Mouse (Mus musculus) heart, postnatal 25 days (tissue): ENCODE measurements around the gene Galntl6. TPM values are rescaled to one million over a fixed set of nuclear protein-coding genes. Genes with fewer than 3 reads are reported as not detected.

ENCODE experiments used
- DNase-seq: peaks from one replicate; pipeline ENCODE4 v3.0.0; 2022; ENCODE audit warnings: low spot score
- intact Hi-C: fragments of 180-260 bp; cut with DNase I; formaldehyde crosslinking; loops from one replicate; pipeline ENCODE4 v1.15.1; 2025
- total RNA-seq, 2 experiments: library from RNA; stranded (reverse); gene quantifications; 2 replicates each; pipeline ENCODE4 v1.2.3; 2021

Gene Galntl6
- total RNA-seq, 2 experiments from 2014 or later = not detected

DNA sequence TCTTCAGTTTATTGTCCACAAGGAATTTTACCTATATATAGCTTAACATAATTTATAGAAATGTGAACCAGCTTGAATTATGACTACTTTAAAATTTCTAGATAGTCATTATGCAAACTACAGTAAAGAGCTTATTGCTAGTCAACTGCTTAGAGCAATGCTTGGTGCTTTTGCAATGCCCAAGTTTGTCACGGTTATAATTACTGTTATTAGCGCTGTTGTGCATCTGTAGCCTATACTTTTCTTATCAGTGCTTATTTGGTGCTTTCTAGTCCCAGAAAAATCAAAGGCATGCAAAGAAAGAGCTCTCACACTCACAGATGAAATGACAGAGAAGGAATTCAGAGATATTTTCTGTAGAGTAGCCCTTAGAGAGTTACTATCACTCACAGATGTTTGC is 599.0 kb downstream of the Galntl6 start:
- no peak for DNase-seq
- intact Hi-C loops = no loop called here

DNA sequence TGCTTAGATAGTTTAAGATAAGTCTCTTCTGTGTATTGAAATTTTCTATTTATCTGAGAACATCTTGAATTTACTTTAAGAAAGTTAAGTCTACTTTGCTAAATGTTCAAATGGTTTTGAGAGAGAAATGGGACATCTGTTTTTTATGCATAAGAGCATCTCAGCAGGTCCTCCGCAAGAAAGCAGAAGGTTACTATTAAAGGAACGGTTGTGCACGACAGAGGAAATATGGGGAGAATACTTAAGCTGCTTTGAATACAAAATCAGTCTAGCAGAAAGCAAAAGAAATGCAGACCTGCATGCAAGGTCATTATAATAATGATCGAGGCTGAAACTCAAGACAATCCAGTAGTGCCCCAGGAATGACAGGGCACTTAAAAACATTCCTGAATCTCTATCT is 621.0 kb downstream of the Galntl6 start:
- intact Hi-C loops = no loop called here
- DNase-seq = no peak

DNA sequence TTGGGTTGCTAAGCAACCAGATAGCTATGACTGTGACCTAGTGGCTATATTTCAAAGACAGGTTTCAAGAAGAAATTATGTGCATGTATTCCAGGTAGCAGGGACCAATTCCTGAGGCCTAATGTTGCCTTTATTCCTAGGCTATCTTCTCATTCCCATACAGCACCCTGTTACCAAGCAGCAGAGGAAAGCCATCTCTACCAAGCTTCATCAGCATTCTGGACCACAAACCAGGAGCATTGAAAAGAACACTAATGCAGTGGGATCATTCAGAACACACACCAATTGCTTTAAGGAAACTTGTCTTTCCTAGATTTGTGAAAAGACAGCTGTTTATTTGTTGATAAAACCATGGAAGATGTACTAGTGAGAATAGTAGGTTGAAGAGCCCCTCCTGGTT is 622.4 kb downstream of the Galntl6 start:
- intact Hi-C loops = no loop called here
- no peak for DNase-seq

DNA sequence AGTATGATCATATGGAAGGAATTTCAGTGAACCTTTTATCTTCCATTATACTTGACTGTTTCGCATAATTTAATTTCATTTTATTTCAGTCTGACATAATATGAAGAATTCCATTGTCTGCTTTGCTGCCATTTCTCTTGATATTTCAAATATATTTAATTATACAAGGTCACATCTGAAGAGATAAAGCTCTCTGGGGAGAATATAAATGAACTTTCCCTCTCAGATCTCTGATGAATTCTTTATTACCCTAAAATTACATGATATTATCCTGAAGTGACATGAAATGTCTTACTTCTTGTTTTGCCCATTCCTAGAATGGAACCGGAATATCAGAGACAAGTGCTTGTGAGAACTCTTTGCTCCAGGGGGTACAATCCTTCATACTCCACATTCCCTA is 647.0 kb downstream of the Galntl6 start:
- intact Hi-C loops = no loop called here
- no peak for DNase-seq

DNA sequence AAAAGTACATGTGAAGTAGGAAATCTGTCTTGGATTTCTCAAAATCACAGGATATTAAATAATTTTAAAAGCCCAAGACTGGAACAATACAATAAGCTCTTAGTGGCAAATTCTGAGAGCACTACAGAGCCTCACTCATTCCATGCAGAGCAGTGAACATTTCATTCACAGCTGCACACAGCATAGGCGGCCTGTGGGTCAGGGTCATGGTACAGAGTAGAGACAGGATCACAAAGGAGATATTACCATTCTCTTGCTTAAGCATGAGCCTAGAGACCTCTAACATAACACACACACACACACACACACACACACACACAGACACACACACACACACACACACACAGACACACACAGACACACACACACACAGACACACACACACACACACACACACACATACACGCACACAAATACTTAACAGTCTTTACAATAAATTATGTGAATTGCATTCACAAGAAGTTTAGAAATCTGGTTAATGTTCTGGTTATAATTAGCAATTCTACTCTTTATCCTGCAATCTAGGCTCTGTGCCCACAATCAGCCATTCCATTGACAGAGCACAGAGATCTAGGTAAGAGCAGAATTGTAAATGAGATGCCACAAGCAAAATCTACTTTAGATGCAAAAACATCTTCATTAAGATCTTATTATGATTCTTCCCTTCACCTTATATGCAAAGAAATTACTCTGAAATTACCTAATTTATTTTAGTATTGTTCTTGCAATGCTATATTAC is 653.7 kb downstream of the Galntl6 start:
- DNase-seq = no peak
- intact Hi-C loops = no loop called here

DNA sequence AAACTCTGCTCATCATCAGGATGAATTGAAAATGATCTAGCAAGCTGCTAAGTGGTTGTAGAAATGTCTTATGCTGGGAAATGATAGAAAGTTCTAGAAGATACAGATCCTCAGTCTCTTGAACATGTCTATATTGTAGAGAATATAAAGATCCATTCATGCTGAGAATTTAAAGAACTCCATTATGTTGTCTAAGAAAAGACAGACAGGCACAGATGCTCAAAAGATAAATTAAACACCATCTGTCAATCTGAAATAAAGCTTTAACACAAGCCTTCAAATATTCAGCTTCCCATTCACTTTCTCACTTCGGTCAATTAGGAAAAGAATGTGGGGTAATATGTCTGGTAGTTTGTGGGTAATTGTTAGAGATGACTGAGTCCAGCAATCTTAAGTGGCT is 658.8 kb downstream of the Galntl6 start:
- intact Hi-C loops = no loop called here
- no peak for DNase-seq

DNA sequence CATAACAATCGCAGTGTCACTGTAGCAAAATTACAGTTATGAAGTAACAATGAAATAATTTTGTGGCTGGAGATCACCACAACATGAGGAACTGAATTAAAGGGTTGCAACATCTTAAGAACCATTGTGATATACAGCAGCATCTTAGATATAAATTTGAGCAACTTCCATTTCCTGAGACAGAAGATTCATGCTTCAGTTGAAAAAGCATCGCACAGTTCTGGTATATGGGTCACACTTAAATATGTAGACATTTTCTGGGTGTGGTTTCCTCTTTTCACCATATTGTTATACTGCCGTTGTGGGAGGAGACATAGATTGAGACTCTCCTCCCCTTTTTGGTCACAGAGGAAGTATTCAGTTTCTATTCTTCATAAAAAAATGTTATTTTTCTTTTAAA is 667.6 kb downstream of the Galntl6 start:
- intact Hi-C loops = no loop called here
- no peak for DNase-seq

DNA sequence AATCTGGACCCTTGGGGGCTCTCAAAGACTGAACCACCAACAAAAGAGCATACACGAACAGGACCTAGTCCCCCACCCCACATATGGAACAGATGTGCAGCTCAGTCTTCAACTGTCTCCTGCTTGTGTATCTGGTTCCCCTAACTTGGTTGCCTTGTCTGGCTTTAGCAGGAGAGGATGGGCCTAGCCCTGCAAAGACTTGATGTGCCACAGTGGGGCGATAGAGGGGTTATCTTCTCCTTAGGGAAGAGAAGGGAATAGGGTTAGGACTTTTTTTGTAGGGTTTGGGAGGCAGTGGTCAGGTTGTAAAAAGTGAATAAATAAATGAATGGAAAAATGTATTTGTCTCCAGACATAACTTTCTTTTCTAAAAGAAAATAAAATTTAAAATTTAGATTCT is 678.2 kb downstream of the Galntl6 start:
- intact Hi-C loops = no loop called here
- no peak for DNase-seq

DNA sequence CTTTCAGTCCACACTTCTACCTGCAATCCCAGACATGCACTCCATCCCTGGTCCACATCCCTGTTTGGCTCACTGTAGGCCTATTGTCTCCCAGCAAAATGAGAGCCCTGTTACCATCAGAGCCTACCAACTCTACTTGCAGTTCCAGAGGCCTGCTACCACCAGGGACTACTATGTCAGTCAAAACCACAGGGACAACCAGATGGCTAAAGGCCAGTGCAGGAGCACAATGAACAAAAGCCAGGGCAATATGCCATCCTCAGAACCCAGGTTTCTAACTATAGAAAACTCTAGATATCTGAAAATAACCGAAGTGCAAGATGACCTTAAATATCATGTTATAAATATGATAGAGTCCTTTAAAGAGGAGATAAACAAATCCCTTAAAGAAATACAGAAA is 683.7 kb downstream of the Galntl6 start:
- DNase-seq = no peak
- intact Hi-C loops = no loop called here

DNA sequence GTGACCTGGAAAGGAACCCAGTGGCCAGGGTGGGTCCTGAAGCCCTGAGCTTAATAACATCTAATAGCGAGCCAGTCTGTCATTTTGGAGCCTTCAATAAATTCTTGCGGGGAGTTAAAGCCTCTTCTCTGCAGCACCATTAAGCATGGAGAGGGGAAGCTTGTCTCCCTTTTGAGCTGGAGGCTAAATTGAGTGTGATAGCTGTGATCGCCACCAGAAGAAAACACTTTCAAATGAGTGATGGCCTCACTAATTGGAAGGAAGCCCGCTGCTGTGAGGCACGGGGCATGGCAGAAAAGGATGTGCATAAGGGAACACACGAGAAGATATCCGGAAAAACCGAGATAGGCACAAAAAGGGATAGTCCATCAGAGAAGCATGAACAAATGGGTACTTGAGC is 694.6 kb downstream of the Galntl6 start:
- intact Hi-C loops = no loop called here
- DNase-seq = no peak

DNA sequence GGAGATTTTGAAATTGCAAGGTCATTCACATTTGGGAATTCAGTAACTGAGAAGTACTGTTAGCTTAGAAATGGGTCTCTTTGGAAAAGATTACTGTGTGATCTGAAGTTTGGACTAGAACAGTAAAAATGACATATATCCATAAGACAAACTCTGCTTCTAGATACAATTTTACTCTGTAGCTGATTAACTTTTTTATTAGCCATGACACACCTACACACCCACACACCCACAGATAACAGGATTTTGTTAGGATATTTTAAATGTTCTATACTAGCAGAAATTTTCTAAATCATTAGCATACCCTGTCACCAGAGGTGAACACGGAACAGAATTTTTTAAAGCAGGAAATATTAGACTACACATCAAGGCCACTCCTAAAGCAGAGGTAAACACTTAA is 722.7 kb downstream of the Galntl6 start:
- intact Hi-C loops = no loop called here
- DNase-seq = no peak

DNA sequence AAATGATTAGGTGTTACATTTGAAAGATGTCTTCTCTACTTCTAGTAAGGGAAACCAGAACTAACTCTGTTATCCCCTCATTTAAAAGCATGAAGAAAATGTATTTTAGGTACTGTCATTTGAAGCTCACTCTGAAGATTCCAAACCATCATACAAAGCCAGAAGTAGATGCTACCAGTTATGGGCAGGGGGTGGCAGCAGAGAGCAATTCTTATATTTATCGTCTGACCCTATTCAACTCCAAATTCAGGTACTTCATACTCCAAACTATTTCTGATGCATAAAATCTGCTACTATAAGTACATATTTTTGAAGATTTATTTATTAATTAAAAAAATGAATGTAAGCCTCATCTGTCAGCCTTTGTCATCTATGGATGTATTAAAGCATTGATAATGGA is 765.5 kb downstream of the Galntl6 start:
- intact Hi-C loops = loop anchor here (10.0 kb wide), 1 partner anchor 298 kb away; no protein-coding TSS in a partner anchor

DNA sequence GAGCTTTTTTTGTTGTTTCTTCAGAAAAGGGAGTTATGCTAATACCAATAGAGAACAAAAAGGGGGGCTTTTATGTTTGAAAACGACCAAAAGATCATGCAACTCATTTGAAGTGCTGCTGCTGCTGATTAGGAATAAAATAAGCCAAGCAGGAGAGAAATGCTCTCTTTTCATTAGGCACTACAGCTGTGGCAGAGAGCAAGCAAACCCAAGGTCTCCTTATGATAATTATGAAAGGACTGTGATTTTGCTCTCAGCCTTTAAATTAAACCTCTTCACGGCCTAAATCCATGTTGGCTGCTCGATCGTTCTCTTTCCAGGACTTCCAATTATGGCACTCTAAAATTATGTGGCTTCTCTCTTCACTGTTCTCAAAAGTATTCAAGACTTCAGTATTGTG is 825.7 kb downstream of the Galntl6 start:
- DNase-seq = no peak
- intact Hi-C loops = no loop called here

More for the DNA sequence above, 765.5 kb downstream of the Galntl6 start:
- DNase-seq = no peak

DNA sequence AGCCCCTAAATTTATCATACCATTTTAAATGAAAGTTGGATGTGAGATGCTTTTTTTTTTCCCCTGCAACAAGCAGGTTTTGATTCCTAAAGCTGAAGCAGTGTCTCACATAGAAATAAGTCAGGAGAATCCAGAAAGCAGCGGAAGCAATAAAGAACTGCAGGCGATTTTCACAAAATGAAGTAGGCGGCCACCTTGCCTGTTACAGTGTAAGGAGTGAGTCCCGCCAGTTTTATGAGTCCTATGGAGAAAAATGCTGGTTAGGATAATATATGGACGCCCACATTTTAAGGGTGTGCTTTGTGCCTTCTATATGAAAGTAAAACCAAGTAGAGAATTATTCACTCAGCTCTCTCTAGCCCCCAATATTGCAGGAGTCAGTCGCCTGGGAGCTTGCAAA is 827.5 kb downstream of the Galntl6 start:
- DNase-seq = no peak
- intact Hi-C loops = no loop called here

DNA sequence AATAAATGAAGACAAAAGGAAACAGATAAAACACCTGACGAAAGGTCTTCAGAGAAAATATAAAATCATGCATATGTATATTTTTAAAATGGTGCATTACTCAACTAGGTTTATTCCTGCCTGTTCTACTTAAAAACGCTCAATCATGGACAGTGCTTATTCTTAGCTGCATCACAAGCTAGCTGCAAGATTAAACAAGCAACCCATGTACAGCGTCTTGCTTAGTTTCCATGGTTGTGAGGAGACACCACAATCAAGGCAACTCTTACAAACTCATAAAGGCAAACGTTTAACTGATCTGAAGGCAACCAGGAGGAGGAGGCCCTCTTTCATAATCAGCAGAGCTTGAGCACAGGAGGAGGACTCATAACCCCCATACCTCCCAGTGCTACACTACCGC is 830.7 kb downstream of the Galntl6 start:
- no peak for DNase-seq
- intact Hi-C loops = no loop called here

DNA sequence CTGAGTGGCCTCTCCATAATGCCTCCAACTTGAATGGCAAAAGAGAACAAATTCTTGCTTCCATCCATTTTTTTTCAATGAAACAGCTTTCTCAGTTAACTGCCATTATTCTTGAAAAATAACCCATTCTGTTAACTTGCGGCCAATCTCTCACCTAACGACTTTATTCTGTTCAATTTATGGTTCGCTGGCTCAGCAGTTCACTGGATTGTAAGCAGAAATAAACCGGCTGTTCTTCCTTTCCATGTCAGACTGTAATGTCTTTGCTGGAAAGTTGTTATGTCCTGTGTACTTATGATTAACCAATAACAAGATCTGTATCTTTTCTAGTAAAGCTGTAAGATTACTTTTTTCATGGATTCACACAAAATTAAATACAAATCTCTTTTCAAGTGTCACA is 837.8 kb downstream of the Galntl6 start:
- DNase-seq = no peak
- intact Hi-C loops = no loop called here

DNA sequence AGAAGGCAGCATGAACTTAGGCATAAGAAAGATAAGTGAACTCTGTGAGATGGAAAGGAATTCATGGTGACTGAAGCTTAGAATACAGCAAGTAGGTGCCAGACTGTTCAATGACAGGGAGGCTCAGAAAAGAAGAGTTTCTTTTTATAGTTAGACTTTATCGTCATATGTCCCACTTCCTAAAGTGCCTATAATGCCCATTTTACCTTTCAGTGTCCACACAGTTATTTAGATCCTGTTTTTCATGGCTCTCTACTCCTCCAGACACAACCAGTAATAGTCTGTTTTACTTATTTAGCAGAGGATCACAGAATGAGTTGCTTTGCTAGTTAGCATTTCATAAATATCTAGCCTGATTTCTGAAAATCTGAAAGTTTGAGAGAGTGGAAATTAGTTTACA is 838.7 kb downstream of the Galntl6 start:
- DNase-seq = no peak
- intact Hi-C loops = no loop called here

DNA sequence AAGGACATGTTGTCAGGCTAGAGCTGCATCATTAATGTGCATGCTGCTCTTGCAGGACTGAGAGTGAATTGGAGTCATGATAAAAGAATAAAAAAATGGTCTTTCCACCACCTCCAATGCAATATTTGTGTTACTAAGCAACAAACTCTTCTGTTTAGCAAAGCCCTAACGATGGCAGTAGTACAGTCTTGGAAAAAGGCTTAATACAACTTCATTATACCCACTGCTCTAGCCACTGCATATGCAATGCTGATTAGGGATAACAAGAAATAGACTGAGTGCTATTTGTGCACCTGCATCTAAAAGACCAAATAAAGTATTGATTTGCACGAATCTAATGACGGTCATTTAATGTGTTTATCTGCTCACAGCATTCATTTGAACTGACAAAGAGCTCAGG is 880.2 kb downstream of the Galntl6 start:
- intact Hi-C loops = no loop called here
- DNase-seq = no peak

DNA sequence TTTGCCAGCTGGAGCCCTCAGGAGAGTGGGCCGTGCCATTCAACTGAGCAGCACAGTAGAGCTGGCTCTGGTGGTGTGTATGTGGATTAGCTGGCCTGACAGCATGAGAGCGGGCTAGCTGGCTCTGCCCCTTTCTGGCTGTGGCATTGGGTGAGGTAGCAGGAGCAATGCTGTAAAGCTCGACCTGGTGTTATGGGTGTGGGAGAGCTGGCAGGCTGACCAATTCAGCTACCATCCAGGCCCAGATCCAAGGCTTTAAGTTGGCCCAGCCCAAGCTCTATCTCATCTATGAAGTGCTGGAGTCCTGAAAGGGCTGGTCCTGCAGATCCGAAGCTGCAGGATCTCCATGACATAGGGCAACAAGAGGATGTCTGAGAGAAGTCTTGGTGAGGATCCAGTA is 886.9 kb downstream of the Galntl6 start:
- intact Hi-C loops = no loop called here
- no peak for DNase-seq

DNA sequence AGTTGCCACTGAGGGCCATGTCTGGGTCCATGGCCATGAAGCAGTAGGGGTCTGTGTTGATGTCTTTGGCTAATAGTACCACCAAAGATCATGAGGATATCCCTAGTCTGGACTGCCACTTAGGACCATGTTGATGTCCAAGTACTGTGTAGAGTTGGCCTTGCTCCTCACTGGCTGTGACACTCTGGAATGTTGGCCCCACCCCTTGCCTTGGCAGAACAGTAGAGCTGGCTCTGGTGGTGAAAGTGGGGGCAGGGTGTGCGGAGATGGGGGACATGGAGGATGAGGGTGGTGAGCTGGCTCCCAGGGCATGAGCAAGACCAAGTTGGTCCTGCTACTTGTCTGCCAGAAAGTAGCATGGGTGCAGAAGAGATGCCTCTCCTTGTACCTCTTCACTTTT is 887.3 kb downstream of the Galntl6 start:
- no peak for DNase-seq
- intact Hi-C loops = no loop called here

DNA sequence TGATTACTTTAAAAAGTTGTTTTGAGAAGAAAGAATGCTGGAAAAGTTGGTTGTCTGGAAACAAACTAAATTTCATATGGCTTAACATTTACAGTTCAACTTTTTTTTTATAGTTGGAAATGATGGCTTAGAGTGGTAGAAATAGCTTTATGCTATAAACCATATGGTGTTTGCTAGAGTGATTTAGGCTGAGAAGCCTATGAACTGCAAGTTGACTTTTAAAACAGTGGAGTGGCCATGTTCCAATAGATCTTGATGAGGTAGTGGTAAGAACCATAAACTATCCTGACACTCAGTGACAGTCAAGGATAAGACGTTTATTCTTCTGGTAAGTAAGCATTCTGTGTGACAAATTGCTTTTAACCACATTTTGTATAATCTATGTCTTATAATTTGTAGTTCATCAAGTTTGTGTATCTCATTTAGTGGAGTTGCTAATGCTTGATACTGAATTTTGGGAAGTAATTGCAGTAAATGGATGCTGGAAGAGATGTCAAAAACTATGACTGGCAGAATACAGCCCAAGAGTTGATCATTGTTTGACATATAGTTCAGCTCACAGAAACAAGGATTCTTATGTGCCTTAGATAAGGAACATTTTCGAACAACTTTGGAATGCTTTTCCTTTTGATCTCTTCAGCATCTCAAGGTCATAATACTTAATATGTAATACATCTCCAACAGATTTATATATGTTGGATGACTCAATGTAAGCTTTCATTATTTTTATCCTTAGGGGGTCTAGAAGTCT is 888.8 kb downstream of the Galntl6 start:
- no peak for DNase-seq
- intact Hi-C loops = no loop called here
